Mouse (Mus musculus) limb, embryonic 14.5 days (tissue): Measurements from ENCODE around the gene Nod1. TPM values are rescaled to one million over a fixed set of nuclear protein-coding genes. Genes with fewer than 3 reads are reported as not detected.
A peak's percentile ranks its signal among the peaks of the same experiment; 100 is the strongest.

Experiments
- ATAC-seq: fragments of 200-750 bp; cut with Nextera tagmentation; 2 replicates; pipeline ENCODE4 v1.8.0; 2017; ENCODE audit warnings: low read depth, moderate number of reproducible peaks, moderate TSS enrichment; ENCODE audit not compliant: low FRiP score
- DNase-seq: peaks from one replicate; pipeline ENCODE4 v3.0.0-alpha.2; 2015; ENCODE audit warnings: low spot score
- H3K27ac ChIP-seq: fragments of 300-500 bp; sonication (generic); replicated peaks from 2 replicates; pipeline ENCODE4 v1.5.1; 2014; ENCODE audit warnings: low read depth, mild to moderate bottlenecking, low read length, moderate library complexity, mixed read lengths
- H3K27me3 ChIP-seq: fragments of 300-500 bp; sonication (generic); 2 replicates; pipeline ENCODE4 v1.6.1; 2014; ENCODE audit warnings: low read length, mixed read lengths; ENCODE audit not compliant: control insufficient read depth, insufficient read depth
- H3K36me3 ChIP-seq: fragments of 300-500 bp; sonication (generic); 2 replicates; pipeline ENCODE4 v1.6.1; 2014; ENCODE audit warnings: mild to moderate bottlenecking, low read length, moderate library complexity, mixed read lengths; ENCODE audit not compliant: control insufficient read depth, insufficient read depth
- H3K4me1 ChIP-seq: fragments of 300-500 bp; sonication (generic); 2 replicates; pipeline ENCODE4 v1.6.1; 2014; ENCODE audit warnings: antibody characterized with exemption, low read length, mixed read lengths; ENCODE audit not compliant: control insufficient read depth, insufficient read depth
- H3K4me2 ChIP-seq: fragments of 300-500 bp; sonication (generic); replicated peaks from 2 replicates; pipeline ENCODE4 v1.6.1; 2014; ENCODE audit warnings: low read depth, mild to moderate bottlenecking, low read length, moderate library complexity; ENCODE audit not compliant: severe bottlenecking
- H3K4me3 ChIP-seq: fragments of 300-500 bp; sonication (generic); replicated peaks from 2 replicates; pipeline ENCODE4 v1.5.1; 2014; ENCODE audit warnings: low read length
- H3K9ac ChIP-seq: fragments of 300-500 bp; sonication (generic); 2 replicates; pipeline ENCODE4 v1.6.1; 2014; ENCODE audit warnings: mild to moderate bottlenecking, low read depth, low read length, moderate library complexity; ENCODE audit not compliant: severe bottlenecking
- H3K9me3 ChIP-seq: fragments of 300-500 bp; sonication (generic); 2 replicates; pipeline ENCODE4 v1.6.1; 2016; ENCODE audit warnings: low read length; ENCODE audit not compliant: control insufficient read depth
- POLR2A ChIP-seq: fragments of 200-500 bp; IDR thresholded peaks from 2 replicates; pipeline ENCODE4 v1.8.0; 2012; ENCODE audit warnings: inconsistent platforms, mild to moderate bottlenecking, moderate library complexity, borderline replicate concordance; ENCODE audit not compliant: insufficient read depth, insufficient read length; ENCODE audit errors: extremely low read depth
- WGBS: fragments of 180-500 bp; shearing (Covaris S2); extraction: QIAGEN DNeasy Blood & Tissue Kit; methylation state at CpG from one replicate; pipeline ENCODE4 v1.1.7; 2014; 5-methylcytosine and 5-hydroxymethylcytosine counted together
- polyA plus RNA-seq, 2 experiments: library from polyadenylated mRNA; depleted of rRNA in 1 of 2; stranded (reverse) in 1 of 2; unstranded in 1 of 2; fragments of >200 nt; fragmentation: Nextera tagmentation in 1 of 2; extraction: Ambion mirVana in 1 of 2; gene quantifications; 2 replicates each; pipeline versions ENCODE4 v1.2.1 to v1.2.3; 2012 to 2014

The Nod1 gene
- polyA plus RNA-seq, 2 experiments = 7.4 to 13.1 TPM

DNA sequence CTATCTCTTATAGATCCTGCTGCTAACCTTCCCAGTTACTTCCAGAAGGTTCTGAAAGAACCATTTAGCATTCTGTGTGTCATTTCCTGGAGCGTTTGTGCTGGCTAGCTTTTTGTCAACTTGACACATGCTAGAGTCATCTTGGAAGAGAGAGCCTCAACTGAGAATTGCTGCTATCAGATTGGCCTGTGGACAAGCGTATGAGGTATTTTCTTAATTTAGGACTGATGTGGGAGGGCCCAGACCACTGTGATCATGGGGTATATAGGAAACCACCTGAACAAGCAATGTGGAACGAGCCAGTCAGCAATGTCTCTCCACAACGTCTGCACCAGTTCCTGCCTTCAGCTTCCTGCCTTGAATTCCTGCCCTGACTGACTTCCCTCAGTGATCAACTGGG lies 31.1 kb upstream of the Nod1 start:
- no peak overlapping the region for H3K4me2 ChIP-seq
- no peak overlapping the region for H3K4me3 ChIP-seq
- no peak overlapping the region for H3K9ac ChIP-seq
- H3K4me1 ChIP-seq = no peaks in the 10 kb centered on the region
- ATAC-seq (no peak), DNase-seq (no peak)
- no peaks in the 10 kb centered on the region for H3K36me3 ChIP-seq
- no peak for TF ChIP-seq POLR2A
- H3K27me3 ChIP-seq = no peaks in the 10 kb centered on the region
- 71% methylated on average over 4 of the region's 4 CpGs for WGBS
- no peaks in the 10 kb centered on the region for H3K9me3 ChIP-seq
- no peak overlapping the region for H3K27ac ChIP-seq

- 56% methylated on average over 4 of the region's 4 CpGs for WGBS
These were observed 30.0 kb upstream of the Nod1 start for GRCm38 (mm10) chr6:55002438-55002837.

GRCm38 (mm10) chr6:55001320-55001719 lies 28.9 kb upstream of the Nod1 start:
- Histone ChIP-seq H3K27ac (no peak overlapping the region), H3K27me3 (no peaks in the 10 kb centered on the region), H3K4me2 (no peak overlapping the region), H3K9me3 (no peaks in the 10 kb centered on the region), H3K4me1 (no peaks in the 10 kb centered on the region), H3K9ac (no peak overlapping the region), H3K4me3 (no peak overlapping the region), H3K36me3 (no peaks in the 10 kb centered on the region)
- ATAC-seq = no peak
- TF ChIP-seq POLR2A = no peak
- DNase-seq = no peak
- WGBS = 81% methylated on average over 4 of the region's 4 CpGs

More at GRCm38 (mm10) chr6:55002438-55002837, 30.0 kb upstream of the Nod1 start:
- no peaks in the 10 kb centered on the region for H3K27me3 ChIP-seq
- H3K4me1 ChIP-seq = no peaks in the 10 kb centered on the region
- H3K4me2 ChIP-seq = no peak overlapping the region
- no peaks in the 10 kb centered on the region for H3K9me3 ChIP-seq
- DNase-seq (no peak), ATAC-seq (no peak)
- TF ChIP-seq POLR2A = no peak
- no peak overlapping the region for H3K9ac ChIP-seq
- H3K36me3 ChIP-seq = no peaks in the 10 kb centered on the region
- no peak overlapping the region for H3K4me3 ChIP-seq
- H3K27ac ChIP-seq = no peak overlapping the region

GRCm38 (mm10) chr6:54997726-54998125 lies 25.3 kb upstream of the Nod1 start:
- no peaks in the 10 kb centered on the region for H3K27me3 ChIP-seq
- no peak for TF ChIP-seq POLR2A
- 74% methylated on average over 6 of the region's 6 CpGs for WGBS
- ATAC-seq = no peak
- no peak overlapping the region for H3K27ac ChIP-seq
- H3K9me3 ChIP-seq = no peaks in the 10 kb centered on the region
- H3K4me1 ChIP-seq = no peaks in the 10 kb centered on the region
- no peak overlapping the region for H3K4me2 ChIP-seq
- no peak for DNase-seq
- no peak overlapping the region for H3K9ac ChIP-seq
- H3K4me3 ChIP-seq = no peak overlapping the region
- H3K36me3 ChIP-seq = no peaks in the 10 kb centered on the region

- no peaks in the 10 kb centered on the region for H3K27me3 ChIP-seq
- H3K9ac ChIP-seq = no peak overlapping the region
- no peak overlapping the region for H3K27ac ChIP-seq
- no peaks in the 10 kb centered on the region for H3K4me1 ChIP-seq
- 93% methylated on average over 3 of the region's 3 CpGs for WGBS
- H3K36me3 ChIP-seq = no peaks in the 10 kb centered on the region
- DNase-seq (no peak), ATAC-seq (no peak)
- H3K4me2 ChIP-seq = no peak overlapping the region
- no peak for TF ChIP-seq POLR2A
- no peak overlapping the region for H3K4me3 ChIP-seq
- H3K9me3 ChIP-seq = no peaks in the 10 kb centered on the region
These were observed 23.9 kb upstream of the Nod1 start for GRCm38 (mm10) chr6:54996361-54996760.

DNA sequence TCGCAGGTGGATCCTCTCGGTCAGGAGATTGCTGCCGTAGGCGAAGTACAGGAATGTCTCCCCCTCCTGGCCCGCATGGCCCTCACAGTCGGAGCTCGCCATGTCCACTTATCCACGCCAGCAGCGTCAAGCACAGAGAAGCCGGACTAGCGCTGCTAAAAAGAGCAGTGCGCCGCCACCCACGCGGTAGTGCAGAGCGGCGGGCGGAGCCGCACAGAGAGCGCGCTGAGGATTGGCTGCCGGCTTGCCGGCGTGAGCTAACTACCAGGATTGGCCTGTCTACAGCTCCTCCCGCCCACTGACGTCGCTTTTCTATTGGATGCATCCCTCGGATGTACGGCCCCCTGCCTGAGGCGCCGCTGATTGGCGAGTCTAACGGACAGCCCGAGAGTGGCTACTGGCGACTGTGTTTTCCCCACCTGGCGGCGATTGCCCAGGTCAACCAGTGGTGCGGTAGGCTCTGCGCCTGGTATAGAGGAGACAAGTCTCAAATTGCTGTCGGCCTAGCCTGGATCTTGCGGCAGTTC lies 20.4 kb upstream of the Nod1 start, which contains the start of gene Ggct:
Gene Ggct, minus strand, starts transcription at position 217 of the 527 bp plus-strand sequence.
- no peak for TF ChIP-seq POLR2A
- Histone ChIP-seq H3K9ac (peak within 1 kb of the TSS; percentile 29), H3K27ac (no peak within 1 kb of the TSS), H3K9me3 (no peaks in the 10 kb centered on the region), H3K4me2 (peak within 1 kb of the TSS; percentile 66), H3K36me3 (no peaks in the 10 kb centered on the region), H3K4me3 (peak within 1 kb of the TSS; percentile 43), H3K4me1 (no peaks in the 10 kb centered on the region), H3K27me3 (no peaks in the 10 kb centered on the region)
- ATAC-seq (peak; percentile 100), DNase-seq (peak; percentile 98)
- WGBS = under 1% methylated on average over 36 of the region's 41 CpGs
